Mouse (Mus musculus) layer of hippocampus, postnatal 10 days (tissue): ENCODE results near the gene Bysl. TPM values are rescaled to one million over a fixed set of nuclear protein-coding genes. Genes with fewer than 3 reads are reported as not detected.

Experiments
- DNase-seq, 2 experiments: peaks; one replicate each; pipeline ENCODE4 v3.0.0; 2021; ENCODE audit warnings: low spot score in 2 of 2
- total RNA-seq, 2 experiments: library from RNA; stranded (reverse); gene quantifications; 2 replicates each; pipeline ENCODE4 v1.2.3; 2021

Bysl gene
- total RNA-seq, 2 experiments from 2014 or later = 24.5 to 24.9 TPM

DNA sequence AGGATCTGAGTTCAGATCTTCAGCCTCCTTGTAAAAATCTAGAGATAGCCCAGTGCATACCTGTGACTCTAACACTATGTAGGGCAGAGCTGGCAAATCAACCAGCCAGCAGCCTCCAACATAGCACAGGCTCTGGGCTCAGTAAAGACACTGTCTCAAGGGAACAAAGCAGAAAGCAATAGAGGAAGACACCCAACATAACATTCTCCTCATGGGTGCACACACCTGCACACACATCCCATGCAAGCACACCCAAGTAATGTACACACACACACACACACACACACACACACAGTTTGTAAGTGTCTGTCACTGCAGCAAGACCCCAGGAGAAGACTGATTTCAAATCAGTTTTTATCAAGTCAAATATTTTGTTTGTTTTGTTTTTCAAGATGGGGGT lies 58.3 kb downstream of the Bysl start:
- DNase-seq = no peak

DNA sequence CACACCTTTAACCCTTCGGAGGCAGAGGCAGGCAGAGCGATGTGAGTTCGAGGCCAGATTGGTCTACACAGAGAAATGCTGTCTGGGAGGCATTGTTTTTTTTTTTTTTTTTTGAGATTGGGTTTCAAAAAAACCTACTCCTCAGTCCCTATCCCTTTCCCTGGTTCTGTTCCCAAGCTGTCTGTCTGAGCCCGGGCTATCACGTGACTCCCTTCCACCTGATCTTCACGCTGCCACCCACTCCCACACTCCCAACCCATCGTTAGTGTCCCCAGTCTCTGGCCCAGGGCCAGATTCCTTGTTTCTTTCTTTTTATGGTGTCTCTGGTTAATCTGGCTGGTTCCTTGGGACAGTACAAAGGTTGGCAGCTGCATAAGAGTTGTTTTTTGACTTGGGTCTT lies 60.2 kb downstream of the Bysl start:
- DNase-seq = no peak

Other genes with a start within 250 kb of the Bysl start
- 10 to 100 TPM; 29.1 to 30.6 TPM for gene Mrps10, start 242.6 kb downstream of the Bysl start, total RNA-seq
- gene Guca1b, start 226.1 kb downstream of the Bysl start, total RNA-seq = under 1 TPM; 0.40 to 0.43 TPM
- gene Guca1a, start 210.9 kb downstream of the Bysl start, total RNA-seq = 1 to 10 TPM in 1 of 2 experiments, not detected in 1; 1.2 TPM
- under 1 TPM; 0.23 to 0.38 TPM for gene AI661453, start 174.9 kb downstream of the Bysl start, total RNA-seq
- gene 1700001C19Rik, start 174.1 kb downstream of the Bysl start, total RNA-seq = under 1 TPM in 1 of 2 experiments, not detected in 1; 0.94 TPM
- 10 to 100 TPM; 16.7 to 17.0 TPM for gene Taf8, start 109.2 kb downstream of the Bysl start, total RNA-seq
- 10 to 100 TPM; 34.7 to 39.6 TPM for gene Ccnd3, start 106.4 kb downstream of the Bysl start, total RNA-seq
- gene Med20, start 90 bp upstream of the Bysl start, total RNA-seq = 10 to 100 TPM; 23.9 to 24.8 TPM
- 10 to 100 TPM in 1 of 2 experiments, 1 to 10 TPM in 1; 6.6 to 10.1 TPM for gene Gm20517, start 97 bp upstream of the Bysl start, total RNA-seq
- gene Usp49, start 19.2 kb upstream of the Bysl start, total RNA-seq = 10 to 100 TPM; 11.3 to 13.2 TPM
- 100 to 1,000 TPM; 221 to 257 TPM for gene Tomm6, start 76.9 kb upstream of the Bysl start, total RNA-seq
- gene Frs3, start 77.5 kb upstream of the Bysl start, total RNA-seq = 10 to 100 TPM; 31.2 to 31.4 TPM
- gene Gm21981, start 83.0 kb upstream of the Bysl start, total RNA-seq = 1 to 10 TPM; 4.4 to 5.7 TPM
- 1 to 10 TPM; 1.9 to 4.3 TPM for gene Prickle4, start 83.2 kb upstream of the Bysl start, total RNA-seq
- not detected for gene Pgc, start 115.3 kb upstream of the Bysl start, total RNA-seq
- 10 to 100 TPM in 1 of 2 experiments, 1 to 10 TPM in 1; 8.4 to 12.7 TPM for gene Tfeb, start 125.5 kb upstream of the Bysl start, total RNA-seq
- gene Mdfi, start 223.2 kb upstream of the Bysl start, total RNA-seq = 1 to 10 TPM; 1.3 to 2.0 TPM